Mouse (Mus musculus): ENCODE measurements around the gene Pi4k2b. TPM values are rescaled to one million over a fixed set of nuclear protein-coding genes. Genes with fewer than 3 reads are reported as not detected.
"Not testable (repeated sequence)": the region's sequence is repeated elsewhere in the genome, so short reads cannot be mapped to it uniquely, and the experiment has no call there.

Pi4k2b gene
- 20.5 and 22.5 TPM in 2 replicates for polyA plus RNA-seq (2015; fragmentation: Nextera tagmentation; extraction: Ambion mirVana)

DNA sequence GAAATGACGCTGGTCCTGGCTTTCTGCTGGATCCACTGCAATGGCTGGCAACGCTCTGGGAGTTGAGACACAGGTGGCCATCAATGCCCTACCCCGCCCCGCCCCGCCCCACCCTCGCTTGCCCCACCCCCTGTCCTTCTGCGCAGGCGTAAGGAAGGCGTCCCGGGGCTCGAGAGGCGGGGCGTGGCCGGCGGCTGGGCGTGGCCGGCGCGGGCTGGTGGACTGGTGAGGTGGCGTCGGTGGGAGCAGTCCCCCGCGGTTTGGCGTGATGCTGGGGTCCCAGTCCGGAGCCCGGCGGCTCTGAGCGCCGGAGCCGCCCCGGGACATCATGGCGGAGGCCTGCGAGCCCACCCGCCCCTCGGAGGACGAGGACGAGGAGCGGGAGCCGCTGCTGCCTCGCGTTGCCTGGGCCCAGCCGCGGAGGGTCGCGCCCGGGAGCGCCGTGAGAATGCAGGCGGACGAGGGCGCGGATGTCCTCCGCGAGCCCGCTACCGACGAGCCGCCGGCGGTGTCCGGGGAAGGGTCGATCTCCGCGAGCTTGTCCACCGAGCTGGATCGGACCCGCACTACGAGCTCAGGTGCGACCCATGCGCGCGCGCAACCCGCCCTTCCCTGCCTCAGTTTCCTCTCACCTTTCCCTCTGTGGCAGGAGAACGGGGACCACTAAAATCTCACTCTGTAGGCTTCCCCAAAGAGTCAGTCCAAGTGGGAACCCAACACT, at the start of gene Pi4k2b:
Pi4k2b (plus strand) TSS at position 184 of the 721 bp plus-strand sequence.
- WGBS, result under 1% methylated on average over 70 of the region's 75 CpGs
- no peaks in the 10 kb centered on the region for H3K9me3 ChIP-seq (replicated peaks; ENCODE audit: control insufficient read depth, low read length)
- ATAC-seq (ENCODE audit: insufficient read depth, low FRiP score), result peak; percentile 95

GRCm38 (mm10) chr5:52697291-52697690, 44.1 kb upstream of the Pi4k2b start:
- ATAC-seq (ENCODE audit: insufficient read depth, low FRiP score), result no peak
- Histone ChIP-seq H3K4me1 (ENCODE audit: control insufficient read depth, insufficient read depth, low read length) (no peaks in the 10 kb centered on the region), H3K4me3 (replicated peaks; ENCODE audit: low read length) (no peak overlapping the region), H3K4me2 (ENCODE audit: low read depth, low read length) (no peak overlapping the region), H3K9me3 (replicated peaks; ENCODE audit: control insufficient read depth, low read length) (no peaks in the 10 kb centered on the region), H3K36me3 (ENCODE audit: control insufficient read depth, insufficient read depth, low read length) (no peaks in the 10 kb centered on the region), H3K9ac (ENCODE audit: low read length) (no peak overlapping the region), H3K27me3 (ENCODE audit: control insufficient read depth, insufficient read depth, low read length) (no peaks in the 10 kb centered on the region), H3K27ac (ENCODE audit: low read length) (no peak overlapping the region)
- WGBS, result 89% methylated on average over 1 of the region's 1 CpGs

More for the DNA sequence above, at the start of gene Pi4k2b:
- Histone ChIP-seq H3K36me3 (ENCODE audit: control insufficient read depth, insufficient read depth, low read length) (no peaks in the 10 kb centered on the region), H3K27me3 (ENCODE audit: control insufficient read depth, insufficient read depth, low read length) (no peaks in the 10 kb centered on the region), H3K4me2 (ENCODE audit: low read depth, low read length) (peak within 1 kb of the TSS; percentile 54), H3K4me3 (replicated peaks; ENCODE audit: low read length) (peak within 1 kb of the TSS; percentile 90), H3K27ac (ENCODE audit: low read length) (peak within 1 kb of the TSS; percentile 92), H3K9ac (ENCODE audit: low read length) (peak within 1 kb of the TSS; percentile 93), H3K4me1 (ENCODE audit: control insufficient read depth, insufficient read depth, low read length) (peaks cover 11% of the 10 kb centered on the region)

DNA sequence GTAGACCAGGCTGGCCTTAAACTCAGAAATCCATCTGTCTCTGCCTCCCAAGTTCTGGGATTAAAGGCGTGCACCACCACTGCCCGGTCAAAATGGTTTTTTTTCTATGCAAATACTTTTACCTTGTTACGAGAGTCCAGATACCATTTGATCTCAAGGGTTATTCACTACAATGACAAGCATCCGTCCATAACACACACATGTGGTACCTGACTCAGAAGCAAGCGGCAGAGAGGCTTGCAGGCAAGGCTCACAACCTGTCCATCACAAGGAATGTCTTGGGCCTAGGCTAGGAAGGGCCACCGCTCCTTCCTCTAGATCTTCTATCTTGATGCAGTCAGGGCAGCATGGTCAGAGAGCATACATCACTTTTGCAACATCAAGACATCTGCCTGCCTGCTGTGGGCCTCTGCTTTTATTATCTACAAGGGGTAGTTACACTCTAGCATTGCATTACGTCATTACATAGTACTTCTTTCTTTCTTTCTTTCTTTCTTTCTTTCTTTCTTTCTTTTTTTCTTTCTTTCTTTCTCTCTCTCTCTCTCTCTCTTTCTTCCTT, 43.4 kb upstream of the Pi4k2b start:
- H3K27me3 ChIP-seq (ENCODE audit: control insufficient read depth, insufficient read depth, low read length); H3K4me1 ChIP-seq (ENCODE audit: control insufficient read depth, insufficient read depth, low read length); H3K9ac ChIP-seq (ENCODE audit: low read length); H3K9me3 ChIP-seq (replicated peaks; ENCODE audit: control insufficient read depth, low read length); ATAC-seq (ENCODE audit: insufficient read depth, low FRiP score); H3K36me3 ChIP-seq (ENCODE audit: control insufficient read depth, insufficient read depth, low read length); H3K4me3 ChIP-seq (replicated peaks; ENCODE audit: low read length); H3K4me2 ChIP-seq (ENCODE audit: low read depth, low read length); H3K27ac ChIP-seq (ENCODE audit: low read length): not testable (repeated sequence)
- 79% methylated on average over 7 of the region's 7 CpGs for WGBS

DNA sequence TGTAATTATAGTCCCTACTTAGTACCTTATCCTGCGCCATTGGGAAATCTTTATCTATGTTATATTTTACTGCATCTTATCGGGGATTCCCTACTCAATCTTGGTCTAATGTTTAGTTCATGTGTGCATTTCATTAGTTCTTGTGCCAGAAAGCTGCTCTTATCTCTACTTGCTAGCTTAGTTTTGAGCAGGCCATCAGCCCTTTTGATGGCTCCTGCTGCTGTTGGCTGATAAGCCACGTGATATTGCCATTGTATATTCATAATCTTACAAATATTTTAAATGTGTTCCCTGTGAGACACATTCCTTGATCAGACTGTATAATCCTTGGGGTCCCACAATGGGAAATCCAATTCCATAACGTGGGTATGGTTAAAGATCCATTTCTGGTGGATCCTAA, 36.8 kb upstream of the Pi4k2b start:
- no peaks in the 10 kb centered on the region for H3K27me3 ChIP-seq (ENCODE audit: control insufficient read depth, insufficient read depth, low read length)
- no peaks in the 10 kb centered on the region for H3K36me3 ChIP-seq (ENCODE audit: control insufficient read depth, insufficient read depth, low read length)
- no peaks in the 10 kb centered on the region for H3K9me3 ChIP-seq (replicated peaks; ENCODE audit: control insufficient read depth, low read length)
- H3K9ac ChIP-seq (ENCODE audit: low read length), result no peak overlapping the region
- WGBS, result 62% methylated on average over 4 of the region's 4 CpGs
- ATAC-seq (ENCODE audit: insufficient read depth, low FRiP score), result no peak
- no peaks in the 10 kb centered on the region for H3K4me1 ChIP-seq (ENCODE audit: control insufficient read depth, insufficient read depth, low read length)
- no peak overlapping the region for H3K27ac ChIP-seq (ENCODE audit: low read length)
- H3K4me2 ChIP-seq (ENCODE audit: low read depth, low read length), result no peak overlapping the region
- no peak overlapping the region for H3K4me3 ChIP-seq (replicated peaks; ENCODE audit: low read length)

DNA sequence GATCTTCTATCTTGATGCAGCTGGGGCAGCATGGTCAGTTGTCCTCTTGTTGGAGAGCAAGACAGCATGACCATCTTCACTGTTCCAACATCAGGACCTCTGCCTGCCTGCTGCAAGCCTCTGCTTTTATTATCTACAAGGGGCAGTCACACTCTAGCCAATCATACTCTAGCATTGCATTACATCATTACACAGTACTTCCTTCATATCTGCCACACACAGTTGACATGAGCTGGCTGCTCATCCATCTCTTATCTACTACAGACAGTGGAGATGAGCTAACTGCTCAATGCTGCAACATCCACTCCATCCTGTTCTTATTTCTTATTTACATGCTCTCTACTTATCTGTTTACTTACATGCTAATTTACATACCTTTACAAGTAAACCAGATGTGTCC, 28.7 kb upstream of the Pi4k2b start:
- H3K4me1 ChIP-seq (ENCODE audit: control insufficient read depth, insufficient read depth, low read length), result no peaks in the 10 kb centered on the region
- no peaks in the 10 kb centered on the region for H3K36me3 ChIP-seq (ENCODE audit: control insufficient read depth, insufficient read depth, low read length)
- no peak overlapping the region for H3K9ac ChIP-seq (ENCODE audit: low read length)
- no peak overlapping the region for H3K27ac ChIP-seq (ENCODE audit: low read length)
- H3K27me3 ChIP-seq (ENCODE audit: control insufficient read depth, insufficient read depth, low read length), result no peaks in the 10 kb centered on the region
- H3K4me3 ChIP-seq (replicated peaks; ENCODE audit: low read length), result no peak overlapping the region
- ATAC-seq (ENCODE audit: insufficient read depth, low FRiP score), result peak; percentile 64; the same call in 1 of the 2 replicates
- H3K4me2 ChIP-seq (ENCODE audit: low read depth, low read length), result no peak overlapping the region
- H3K9me3 ChIP-seq (replicated peaks; ENCODE audit: control insufficient read depth, low read length), result no peaks in the 10 kb centered on the region

DNA sequence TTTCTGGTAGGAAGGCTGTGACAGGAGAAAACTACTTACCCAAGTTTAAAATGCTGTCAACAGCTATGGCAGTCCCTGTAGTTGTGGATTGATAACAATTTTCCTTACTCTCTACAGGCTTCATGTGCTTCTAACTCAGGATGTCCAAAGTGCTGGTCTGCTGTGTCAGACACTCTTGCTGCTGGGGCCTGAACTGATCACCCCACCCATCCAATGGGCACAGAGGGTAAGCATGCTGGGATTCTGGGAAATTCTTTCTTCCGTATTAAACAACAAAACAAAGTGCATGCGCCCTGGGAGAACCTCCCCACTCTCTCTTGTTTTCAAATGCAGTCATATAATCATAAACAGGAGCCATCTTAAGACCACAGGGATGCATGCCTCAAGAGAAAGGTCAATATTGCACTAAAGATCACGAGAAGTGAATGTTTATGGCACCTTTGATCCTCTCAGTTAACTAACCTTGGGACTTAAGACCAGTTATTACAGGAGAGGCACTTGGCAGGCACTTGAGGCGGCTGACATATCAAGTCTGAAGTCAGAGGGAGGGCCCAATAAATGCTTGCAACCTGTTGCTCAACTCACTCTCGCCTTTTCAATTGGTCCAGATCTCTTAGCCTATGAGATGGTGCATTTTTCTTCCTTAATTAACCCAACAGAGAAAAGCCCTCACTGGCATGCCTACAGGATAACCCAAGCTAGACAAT, 24.5 kb upstream of the Pi4k2b start:
- no peaks in the 10 kb centered on the region for H3K4me1 ChIP-seq (ENCODE audit: control insufficient read depth, insufficient read depth, low read length)
- no peaks in the 10 kb centered on the region for H3K36me3 ChIP-seq (ENCODE audit: control insufficient read depth, insufficient read depth, low read length)
- H3K4me3 ChIP-seq (replicated peaks; ENCODE audit: low read length), result no peak overlapping the region
- H3K27ac ChIP-seq (ENCODE audit: low read length), result no peak overlapping the region
- no peak overlapping the region for H3K9ac ChIP-seq (ENCODE audit: low read length)
- H3K9me3 ChIP-seq (replicated peaks; ENCODE audit: control insufficient read depth, low read length), result no peaks in the 10 kb centered on the region
- H3K4me2 ChIP-seq (ENCODE audit: low read depth, low read length), result no peak overlapping the region
- no peak for ATAC-seq (ENCODE audit: insufficient read depth, low FRiP score)
- WGBS, result 72% methylated on average over 5 of the region's 5 CpGs
- no peaks in the 10 kb centered on the region for H3K27me3 ChIP-seq (ENCODE audit: control insufficient read depth, insufficient read depth, low read length)

GRCm38 (mm10) chr5:52721003-52721402, 20.4 kb upstream of the Pi4k2b start:
- Histone ChIP-seq H3K9ac (ENCODE audit: low read length) (no peak overlapping the region), H3K4me2 (ENCODE audit: low read depth, low read length) (no peak overlapping the region), H3K36me3 (ENCODE audit: control insufficient read depth, insufficient read depth, low read length) (no peaks in the 10 kb centered on the region), H3K27me3 (ENCODE audit: control insufficient read depth, insufficient read depth, low read length) (no peaks in the 10 kb centered on the region), H3K4me1 (ENCODE audit: control insufficient read depth, insufficient read depth, low read length) (no peaks in the 10 kb centered on the region), H3K27ac (ENCODE audit: low read length) (no peak overlapping the region), H3K9me3 (replicated peaks; ENCODE audit: control insufficient read depth, low read length) (no peaks in the 10 kb centered on the region), H3K4me3 (replicated peaks; ENCODE audit: low read length) (no peak overlapping the region)
- no peak; the same call in 1 of the 2 replicates for ATAC-seq (ENCODE audit: insufficient read depth, low FRiP score)
- 64% methylated on average over 8 of the region's 8 CpGs for WGBS

GRCm38 (mm10) chr5:52727747-52728146, 13.6 kb upstream of the Pi4k2b start:
- Histone ChIP-seq H3K36me3 (ENCODE audit: control insufficient read depth, insufficient read depth, low read length) (no peaks in the 10 kb centered on the region), H3K4me3 (replicated peaks; ENCODE audit: low read length) (no peak overlapping the region), H3K4me1 (ENCODE audit: control insufficient read depth, insufficient read depth, low read length) (no peaks in the 10 kb centered on the region), H3K27ac (ENCODE audit: low read length) (no peak overlapping the region), H3K9me3 (replicated peaks; ENCODE audit: control insufficient read depth, low read length) (no peaks in the 10 kb centered on the region), H3K4me2 (ENCODE audit: low read depth, low read length) (no peak overlapping the region), H3K27me3 (ENCODE audit: control insufficient read depth, insufficient read depth, low read length) (no peaks in the 10 kb centered on the region), H3K9ac (ENCODE audit: low read length) (no peak overlapping the region)
- no peak for ATAC-seq (ENCODE audit: insufficient read depth, low FRiP score)
- 78% methylated on average over 5 of the region's 5 CpGs for WGBS

DNA sequence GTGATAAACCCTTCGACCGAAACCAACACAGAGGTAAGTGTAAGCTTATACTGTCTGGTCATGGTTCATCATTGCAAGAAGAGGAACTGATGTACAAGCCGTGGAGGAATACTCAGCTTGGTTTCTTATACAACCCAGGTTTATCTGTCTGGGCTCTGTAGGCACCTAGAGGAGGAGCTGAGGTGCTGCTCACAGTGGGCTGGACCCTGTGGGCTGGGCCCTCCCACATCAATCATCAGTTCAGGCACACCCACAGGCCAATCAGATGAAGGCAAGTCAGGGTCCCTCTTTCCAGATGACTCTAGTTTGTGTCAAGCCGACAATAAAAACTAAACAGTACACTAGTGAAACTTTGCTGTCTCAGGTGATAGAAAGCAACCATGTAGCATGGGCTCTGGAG, 8.6 kb upstream of the Pi4k2b start:
- H3K4me2 ChIP-seq (ENCODE audit: low read depth, low read length), result no peak overlapping the region
- ATAC-seq (ENCODE audit: insufficient read depth, low FRiP score), result no peak
- H3K4me3 ChIP-seq (replicated peaks; ENCODE audit: low read length), result no peak overlapping the region
- WGBS, result 73% methylated on average over 4 of the region's 4 CpGs
- H3K36me3 ChIP-seq (ENCODE audit: control insufficient read depth, insufficient read depth, low read length), result no peaks in the 10 kb centered on the region
- no peak overlapping the region for H3K27ac ChIP-seq (ENCODE audit: low read length)
- no peaks in the 10 kb centered on the region for H3K9me3 ChIP-seq (replicated peaks; ENCODE audit: control insufficient read depth, low read length)
- no peaks in the 10 kb centered on the region for H3K27me3 ChIP-seq (ENCODE audit: control insufficient read depth, insufficient read depth, low read length)
- H3K9ac ChIP-seq (ENCODE audit: low read length), result no peak overlapping the region
- no peaks in the 10 kb centered on the region for H3K4me1 ChIP-seq (ENCODE audit: control insufficient read depth, insufficient read depth, low read length)
